Mouse (Mus musculus): Measurements from ENCODE around the gene Msh3. TPM values are rescaled to one million over a fixed set of nuclear protein-coding genes. Genes with fewer than 3 reads are reported as not detected.
"Not testable (repeated sequence)": the region's sequence is repeated elsewhere in the genome, so short reads cannot be mapped to it uniquely, and the experiment has no call there.

The Msh3 gene
- polyA plus RNA-seq, 1 experiment from 2014 or later, result 36.1 TPM

GRCm38 (mm10) chr13:92223567-92223966 lies 131.2 kb downstream of the Msh3 start:
- no peak overlapping the region for H3K4me2 ChIP-seq (replicated peaks; ENCODE audit: low read depth, low read length)
- no peaks in the 10 kb centered on the region for H3K36me3 ChIP-seq (ENCODE audit: control insufficient read depth, insufficient read depth, low read length)
- H3K27me3 ChIP-seq (ENCODE audit: control insufficient read depth, insufficient read depth, low read length), result no peaks in the 10 kb centered on the region
- no peak for ATAC-seq (ENCODE audit: low FRiP score)
- no peak overlapping the region for H3K4me3 ChIP-seq (ENCODE audit: low read depth, low read length)
- no peak overlapping the region for H3K9ac ChIP-seq (ENCODE audit: low read depth, low read length)
- DNase-seq (ENCODE audit: low spot score), result no peak
- no peaks in the 10 kb centered on the region for H3K9me3 ChIP-seq (ENCODE audit: control insufficient read depth, low read length)
- H3K27ac ChIP-seq (ENCODE audit: low read depth, low read length), result no peak overlapping the region
- H3K4me1 ChIP-seq (replicated peaks; ENCODE audit: control insufficient read depth, insufficient read depth, low read length), result no peaks in the 10 kb centered on the region
- 97% methylated on average over 3 of the region's 3 CpGs for WGBS

- H3K4me2 ChIP-seq (replicated peaks; ENCODE audit: low read depth, low read length), result no peak overlapping the region
- H3K9me3 ChIP-seq (ENCODE audit: control insufficient read depth, low read length), result no peaks in the 10 kb centered on the region
- no peaks in the 10 kb centered on the region for H3K27me3 ChIP-seq (ENCODE audit: control insufficient read depth, insufficient read depth, low read length)
- no peak overlapping the region for H3K27ac ChIP-seq (ENCODE audit: low read depth, low read length)
- H3K36me3 ChIP-seq (ENCODE audit: control insufficient read depth, insufficient read depth, low read length), result no peaks in the 10 kb centered on the region
- H3K9ac ChIP-seq (ENCODE audit: low read depth, low read length), result no peak overlapping the region
- no peak overlapping the region for H3K4me3 ChIP-seq (ENCODE audit: low read depth, low read length)
- 95% methylated on average over 5 of the region's 5 CpGs for WGBS
- DNase-seq (ENCODE audit: low spot score), result no peak
- ATAC-seq (ENCODE audit: low FRiP score), result no peak
- no peaks in the 10 kb centered on the region for H3K4me1 ChIP-seq (replicated peaks; ENCODE audit: control insufficient read depth, insufficient read depth, low read length)
These were observed 132.0 kb downstream of the Msh3 start for GRCm38 (mm10) chr13:92222763-92223162.

DNA sequence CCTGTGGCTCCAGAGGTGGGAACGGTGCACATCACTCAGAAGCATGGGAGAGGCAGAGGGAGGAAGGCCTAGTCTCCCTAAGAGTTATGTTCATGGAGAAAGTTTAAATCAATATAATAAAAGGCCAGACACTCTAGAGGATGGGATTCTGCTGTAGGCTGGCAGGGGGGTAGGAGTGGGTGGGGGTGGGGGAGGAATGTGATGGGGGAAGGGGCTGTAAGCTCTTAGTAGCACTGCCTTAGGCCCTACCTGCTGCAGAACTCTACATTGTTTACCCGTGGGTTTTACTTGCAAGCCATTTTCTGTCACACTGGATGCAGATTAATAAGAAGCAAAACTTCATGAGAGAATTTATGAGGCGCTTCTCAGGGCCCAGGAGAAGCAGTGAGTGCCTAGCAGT lies 135.0 kb downstream of the Msh3 start:
- no peaks in the 10 kb centered on the region for H3K4me1 ChIP-seq (replicated peaks; ENCODE audit: control insufficient read depth, insufficient read depth, low read length)
- WGBS, result 98% methylated on average over 3 of the region's 3 CpGs

GRCm38 (mm10) chr13:92217216-92217615 lies 137.6 kb downstream of the Msh3 start:
- H3K4me2 ChIP-seq (replicated peaks; ENCODE audit: low read depth, low read length), result no peak overlapping the region
- 97% methylated on average over 9 of the region's 9 CpGs for WGBS
- no peak overlapping the region for H3K27ac ChIP-seq (ENCODE audit: low read depth, low read length)
- H3K27me3 ChIP-seq (ENCODE audit: control insufficient read depth, insufficient read depth, low read length), result no peaks in the 10 kb centered on the region
- no peak overlapping the region for H3K4me3 ChIP-seq (ENCODE audit: low read depth, low read length)
- H3K36me3 ChIP-seq (ENCODE audit: control insufficient read depth, insufficient read depth, low read length), result no peaks in the 10 kb centered on the region
- no peak for ATAC-seq (ENCODE audit: low FRiP score)
- DNase-seq (ENCODE audit: low spot score), result no peak
- H3K4me1 ChIP-seq (replicated peaks; ENCODE audit: control insufficient read depth, insufficient read depth, low read length), result no peaks in the 10 kb centered on the region
- no peaks in the 10 kb centered on the region for H3K9me3 ChIP-seq (ENCODE audit: control insufficient read depth, low read length)
- H3K9ac ChIP-seq (ENCODE audit: low read depth, low read length), result no peak overlapping the region

More for the DNA sequence above, 135.0 kb downstream of the Msh3 start:
- no peak overlapping the region for H3K27ac ChIP-seq (ENCODE audit: low read depth, low read length)
- H3K9ac ChIP-seq (ENCODE audit: low read depth, low read length), result no peak overlapping the region
- no peak overlapping the region for H3K4me3 ChIP-seq (ENCODE audit: low read depth, low read length)
- no peak for DNase-seq (ENCODE audit: low spot score)
- no peak overlapping the region for H3K4me2 ChIP-seq (replicated peaks; ENCODE audit: low read depth, low read length)
- no peak for ATAC-seq (ENCODE audit: low FRiP score)
- no peaks in the 10 kb centered on the region for H3K36me3 ChIP-seq (ENCODE audit: control insufficient read depth, insufficient read depth, low read length)
- no peaks in the 10 kb centered on the region for H3K27me3 ChIP-seq (ENCODE audit: control insufficient read depth, insufficient read depth, low read length)
- H3K9me3 ChIP-seq (ENCODE audit: control insufficient read depth, low read length), result no peaks in the 10 kb centered on the region

DNA sequence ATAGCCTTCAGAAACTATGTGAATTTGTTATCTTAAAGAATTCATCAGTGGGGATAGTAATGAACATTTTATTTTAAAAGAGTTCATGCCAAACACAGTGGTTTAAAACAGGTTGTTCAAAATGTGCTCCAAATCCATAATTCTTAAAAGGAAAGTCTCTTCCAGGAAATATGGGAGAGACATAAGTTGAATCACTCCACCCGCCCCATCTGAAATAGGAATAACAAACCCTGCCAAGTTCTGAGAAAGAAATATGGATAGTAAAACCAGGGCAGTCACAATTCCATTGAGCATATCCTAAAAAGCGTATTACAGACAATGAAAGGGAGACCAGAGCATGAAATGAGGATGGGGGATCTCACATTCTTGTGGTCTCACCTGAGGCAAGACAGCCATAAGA lies 157.9 kb downstream of the Msh3 start:
- H3K36me3 ChIP-seq (ENCODE audit: control insufficient read depth, insufficient read depth, low read length), result no peaks in the 10 kb centered on the region
- H3K4me2 ChIP-seq (replicated peaks; ENCODE audit: low read depth, low read length), result no peak overlapping the region
- H3K9me3 ChIP-seq (ENCODE audit: control insufficient read depth, low read length), result no peaks in the 10 kb centered on the region
- H3K4me3 ChIP-seq (ENCODE audit: low read depth, low read length), result no peak overlapping the region
- 85% methylated on average over 2 of the region's 2 CpGs for WGBS
- no peaks in the 10 kb centered on the region for H3K4me1 ChIP-seq (replicated peaks; ENCODE audit: control insufficient read depth, insufficient read depth, low read length)
- H3K27me3 ChIP-seq (ENCODE audit: control insufficient read depth, insufficient read depth, low read length), result no peaks in the 10 kb centered on the region
- DNase-seq (ENCODE audit: low spot score) (no peak), ATAC-seq (ENCODE audit: low FRiP score) (no peak)
- H3K27ac ChIP-seq (ENCODE audit: low read depth, low read length), result no peak overlapping the region
- H3K9ac ChIP-seq (ENCODE audit: low read depth, low read length), result no peak overlapping the region

DNA sequence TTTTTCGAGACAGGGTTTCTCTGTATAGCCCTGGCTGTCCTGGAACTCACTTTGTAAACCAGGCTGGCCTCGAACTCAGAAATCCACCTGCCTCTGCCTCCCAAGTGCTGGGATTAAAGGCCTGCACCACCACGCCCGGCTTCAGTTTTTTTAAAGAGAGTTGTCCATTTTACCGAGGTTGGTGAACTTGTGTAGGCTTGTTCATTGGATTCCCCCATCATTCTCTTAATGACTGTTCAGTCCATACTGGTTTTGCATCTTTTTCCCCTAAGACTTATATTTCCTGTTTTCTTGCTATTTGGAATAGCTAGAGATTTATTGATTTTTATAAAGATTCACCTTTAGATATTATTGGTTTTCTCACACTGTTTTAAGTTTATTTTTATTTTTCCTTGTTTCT lies 161.0 kb downstream of the Msh3 start:
- ATAC-seq (ENCODE audit: low FRiP score); H3K9ac ChIP-seq (ENCODE audit: low read depth, low read length); H3K4me3 ChIP-seq (ENCODE audit: low read depth, low read length); H3K9me3 ChIP-seq (ENCODE audit: control insufficient read depth, low read length); H3K27me3 ChIP-seq (ENCODE audit: control insufficient read depth, insufficient read depth, low read length); H3K4me2 ChIP-seq (replicated peaks; ENCODE audit: low read depth, low read length); H3K36me3 ChIP-seq (ENCODE audit: control insufficient read depth, insufficient read depth, low read length); H3K4me1 ChIP-seq (replicated peaks; ENCODE audit: control insufficient read depth, insufficient read depth, low read length); DNase-seq (ENCODE audit: low spot score); H3K27ac ChIP-seq (ENCODE audit: low read depth, low read length): not testable (repeated sequence)
- 87% methylated on average over 5 of the region's 5 CpGs for WGBS

- not testable (repeated sequence) for ATAC-seq (ENCODE audit: low FRiP score); H3K36me3 ChIP-seq (ENCODE audit: control insufficient read depth, insufficient read depth, low read length); DNase-seq (ENCODE audit: low spot score); H3K4me3 ChIP-seq (ENCODE audit: low read depth, low read length); H3K4me1 ChIP-seq (replicated peaks; ENCODE audit: control insufficient read depth, insufficient read depth, low read length); H3K27me3 ChIP-seq (ENCODE audit: control insufficient read depth, insufficient read depth, low read length); H3K9ac ChIP-seq (ENCODE audit: low read depth, low read length); H3K9me3 ChIP-seq (ENCODE audit: control insufficient read depth, low read length); H3K27ac ChIP-seq (ENCODE audit: low read depth, low read length); H3K4me2 ChIP-seq (replicated peaks; ENCODE audit: low read depth, low read length)
- 84% methylated on average over 8 of the region's 8 CpGs for WGBS
These were observed 182.1 kb downstream of the Msh3 start for GRCm38 (mm10) chr13:92172686-92173085.

Other genes starting within 250 kb of the Msh3 start
- gene Rasgrf2, start 223.3 kb downstream of the Msh3 start, polyA plus RNA-seq (2014; fragmentation: Nextera tagmentation; extraction: Ambion mirVana), result 0.12 and 0.81 TPM in 2 replicates
- gene Gm20379, start 49.0 kb downstream of the Msh3 start, polyA plus RNA-seq (2014; fragmentation: Nextera tagmentation; extraction: Ambion mirVana), result 0.49 and 1.1 TPM in 2 replicates
- 20.2 and 20.7 TPM in 2 replicates for gene Dhfr, start 277 bp downstream of the Msh3 start, polyA plus RNA-seq (2014; fragmentation: Nextera tagmentation; extraction: Ambion mirVana)
- 0.13 and 0.22 TPM in 2 replicates for gene Ankrd34b, start 70.9 kb upstream of the Msh3 start, polyA plus RNA-seq (2014; fragmentation: Nextera tagmentation; extraction: Ambion mirVana)
- 0.14 TPM in 1 of 2 replicates, not detected in the other for gene Fam151b, start 129.0 kb upstream of the Msh3 start, polyA plus RNA-seq (2014; fragmentation: Nextera tagmentation; extraction: Ambion mirVana)
- gene Zfyve16, start 175.9 kb upstream of the Msh3 start, polyA plus RNA-seq (2014; fragmentation: Nextera tagmentation; extraction: Ambion mirVana), result 10.6 and 15.5 TPM in 2 replicates
- gene Spz1, start 221.2 kb upstream of the Msh3 start, polyA plus RNA-seq (2014; fragmentation: Nextera tagmentation; extraction: Ambion mirVana), result not detected in 2 replicates

Measured in hindbrain, embryonic 11.5 days (tissue).